Mouse (Mus musculus): ENCODE results near the gene Foxp3. TPM values are rescaled to one million over a fixed set of nuclear protein-coding genes. Genes with fewer than 3 reads are reported as not detected.

Gene Foxp3
- total and polyA plus RNA-seq, 3 experiments, result 0.21 to 0.38 TPM; not detected in 1

GRCm38 (mm10) chrX:7586356-7586755 is 12.9 kb downstream of the Foxp3 start:
- no peak for DNase-seq (ENCODE audit: extremely low read depth)
- H3K9ac ChIP-seq (ENCODE audit: insufficient read depth, low read depth), result no peak overlapping the region
- peaks cover 8 to 57% of the 10 kb centered on the region in 2 experiments for H3K36me3 ChIP-seq (replicated peaks in 1 of 2; ENCODE audit: control insufficient read depth in 1 of 2, insufficient read depth in 1 of 2, low read length in 1 of 2)
- H3K27me3 ChIP-seq (replicated peaks), result no peaks in the 10 kb centered on the region
- peaks cover 7% of the 10 kb centered on the region in 2 experiments for H3K4me1 ChIP-seq (ENCODE audit: control insufficient read depth in 1 of 2, insufficient read depth in 2 of 2)
- in situ Hi-C loops (cut with MboI; ENCODE audit: low pct_ligation_motif_present, low pct_unique_long_range_greater_than_20kb, low sequenced_read_pairs) (no loop called here), dilution Hi-C loops (cut with MboI; ENCODE audit: extremely low pct_ligation_motif_present, extremely low pct_unique_long_range_greater_than_20kb, low sequenced_read_pairs) (no loop called here)
- no peaks in the 10 kb centered on the region for H3K9me3 ChIP-seq (replicated peaks; ENCODE audit: low read length)
- H3K79me2 ChIP-seq (replicated peaks; ENCODE audit: control insufficient read depth, extremely low read depth, insufficient read depth, poor library complexity, severe bottlenecking), result no peaks in the 10 kb centered on the region
- H3K4me2 ChIP-seq (ENCODE audit: insufficient read depth, low read depth, poor library complexity, severe bottlenecking), result no peak overlapping the region
- H3K4me3 ChIP-seq (replicated peaks in 1 of 3; ENCODE audit: low read depth in 2 of 3, low read length in 2 of 3, poor library complexity in 1 of 3), result no peak overlapping the region
- TF ChIP-seq ETS1 (conservative IDR thresholded peaks at IDR 0.05; ENCODE audit: low read depth, low read length) (no peak), EP300 (IDR thresholded peaks at IDR 0.05; ENCODE audit: low read length) (no peak), GABPA (IDR thresholded peaks at IDR 0.05; ENCODE audit: insufficient replicate concordance, low read depth, low read length) (no peak), NRF1 (IDR thresholded peaks at IDR 0.05; ENCODE audit: low read depth, low read length) (no peak), BHLHE40 (IDR thresholded peaks at IDR 0.05; ENCODE audit: low read depth, low read length) (no peak), POLR2AphosphoS2 (IDR thresholded peaks at IDR 0.05; ENCODE audit: low read depth, low read length) (no peak), SIN3A (IDR thresholded peaks at IDR 0.05; ENCODE audit: low read length) (no peak), KAT2A (IDR thresholded peaks at IDR 0.05; ENCODE audit: insufficient replicate concordance, low read length) (no peak), MXI1 (IDR thresholded peaks at IDR 0.05; ENCODE audit: low read depth, low read length) (no peak), CTCF (conservative IDR thresholded peaks at IDR 0.05 in 1 of 2, IDR thresholded peaks at IDR 0.05 in 1 of 2; ENCODE audit: low read depth in 2 of 2, low read length in 2 of 2) (no peak), HCFC1 (IDR thresholded peaks at IDR 0.05; ENCODE audit: low read depth, low read length) (no peak), RAD21 (IDR thresholded peaks at IDR 0.05; ENCODE audit: low read depth, low read length) (no peak), JUND (conservative IDR thresholded peaks at IDR 0.05; ENCODE audit: low read depth, low read length) (no peak)
- no peak overlapping the region for H3K27ac ChIP-seq (ENCODE audit: insufficient read depth, low read depth)

GRCm38 (mm10) chrX:7595371-7595770 is 21.9 kb downstream of the Foxp3 start:
- Histone ChIP-seq H3K4me2 (ENCODE audit: insufficient read depth, low read depth, poor library complexity, severe bottlenecking) (no peak overlapping the region), H3K36me3 (replicated peaks in 1 of 2; ENCODE audit: control insufficient read depth in 1 of 2, insufficient read depth in 1 of 2, low read length in 1 of 2) (peaks cover 58 to 89% of the 10 kb centered on the region in 2 experiments), H3K4me3 (replicated peaks in 1 of 3; ENCODE audit: low read depth in 2 of 3, low read length in 2 of 3, poor library complexity in 1 of 3) (no peak overlapping the region), H3K27me3 (replicated peaks) (no peaks in the 10 kb centered on the region), H3K9ac (ENCODE audit: insufficient read depth, low read depth) (no peak overlapping the region), H3K9me3 (replicated peaks; ENCODE audit: low read length) (no peaks in the 10 kb centered on the region), H3K4me1 (ENCODE audit: control insufficient read depth in 1 of 2, insufficient read depth in 2 of 2) (no peaks in the 10 kb centered on the region; a peak in 1 of 4 replicates), H3K27ac (ENCODE audit: insufficient read depth, low read depth) (no peak overlapping the region), H3K79me2 (replicated peaks; ENCODE audit: control insufficient read depth, extremely low read depth, insufficient read depth, poor library complexity, severe bottlenecking) (no peaks in the 10 kb centered on the region)
- dilution Hi-C loops (cut with MboI; ENCODE audit: extremely low pct_ligation_motif_present, extremely low pct_unique_long_range_greater_than_20kb, low sequenced_read_pairs) (no loop called here), in situ Hi-C loops (cut with MboI; ENCODE audit: low pct_ligation_motif_present, low pct_unique_long_range_greater_than_20kb, low sequenced_read_pairs) (no loop called here)
- DNase-seq (ENCODE audit: extremely low read depth), result no peak
- TF ChIP-seq HCFC1 (IDR thresholded peaks at IDR 0.05; ENCODE audit: low read depth, low read length) (no peak), MAZ (IDR thresholded peaks at IDR 0.05; ENCODE audit: low read depth, low read length) (no peak), MYC (IDR thresholded peaks at IDR 0.05; ENCODE audit: low read depth, low read length) (no peak), SMC3 (IDR thresholded peaks at IDR 0.05; ENCODE audit: low read depth, low read length) (no peak), NRF1 (IDR thresholded peaks at IDR 0.05; ENCODE audit: low read depth, low read length) (no peak)
